Mouse (Mus musculus): ENCODE measurements around the gene Grip1. TPM values are rescaled to one million over a fixed set of nuclear protein-coding genes. Genes with fewer than 3 reads are reported as not detected.

Grip1 gene
- polyA plus RNA-seq, 1 experiment from 2014 or later = 0.86 TPM

GRCm38 (mm10) chr10:120061238-120062130 lies 607.9 kb downstream of the Grip1 start:
- H3K36me3 ChIP-seq = no peaks in the 10 kb centered on the region
- no peak overlapping the region for H3K4me3 ChIP-seq
- ATAC-seq = no peak
- peak overlapping the region; percentile 11; the same call in 1 of the 2 replicates for H3K4me2 ChIP-seq
- H3K27ac ChIP-seq = no peak overlapping the region
- no peaks in the 10 kb centered on the region for H3K9me3 ChIP-seq (replicated peaks)
- no peak overlapping the region for H3K9ac ChIP-seq
- no peaks in the 10 kb centered on the region for H3K4me1 ChIP-seq
- 59% methylated on average over 24 of the region's 24 CpGs for WGBS (ENCODE audit: insufficient replicate concordance)
- H3K27me3 ChIP-seq (replicated peaks) = no peaks in the 10 kb centered on the region

- Histone ChIP-seq H3K4me2 (no peak overlapping the region), H3K27me3 (replicated peaks) (no peaks in the 10 kb centered on the region), H3K27ac (no peak overlapping the region), H3K4me1 (no peaks in the 10 kb centered on the region), H3K36me3 (no peaks in the 10 kb centered on the region), H3K4me3 (no peak overlapping the region), H3K9ac (no peak overlapping the region), H3K9me3 (replicated peaks) (no peaks in the 10 kb centered on the region)
- no peak for ATAC-seq
- 10% methylated on average over 5 of the region's 5 CpGs for WGBS (ENCODE audit: insufficient replicate concordance)
These were observed 610.8 kb downstream of the Grip1 start for GRCm38 (mm10) chr10:120064424-120064823.

DNA sequence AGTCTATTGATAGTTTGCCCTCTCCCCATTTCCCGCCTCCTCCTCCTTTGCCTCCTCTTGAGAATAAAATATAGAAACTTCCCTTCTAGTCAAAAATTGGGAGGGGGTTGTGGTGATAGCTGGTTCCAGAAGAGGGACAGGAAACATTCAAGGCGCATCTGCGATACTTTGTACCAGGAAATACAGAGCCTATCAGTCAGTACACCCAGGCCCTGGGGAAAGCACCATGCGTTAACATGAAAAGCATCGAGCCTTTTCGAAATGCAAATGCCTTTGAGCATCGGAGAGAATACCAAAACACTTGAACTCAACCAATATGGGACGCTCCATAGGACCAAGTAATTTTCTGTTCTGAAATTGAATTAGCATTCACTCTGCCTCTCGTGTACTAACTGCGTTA lies 612.7 kb downstream of the Grip1 start:
- Histone ChIP-seq H3K4me3 (no peak overlapping the region), H3K4me1 (no peaks in the 10 kb centered on the region), H3K9ac (no peak overlapping the region), H3K27ac (no peak overlapping the region), H3K27me3 (replicated peaks) (no peaks in the 10 kb centered on the region), H3K9me3 (replicated peaks) (no peaks in the 10 kb centered on the region), H3K4me2 (no peak overlapping the region), H3K36me3 (no peaks in the 10 kb centered on the region)
- no peak for ATAC-seq
- WGBS (ENCODE audit: insufficient replicate concordance) = 84% methylated on average over 10 of the region's 10 CpGs

- 70% methylated on average over 3 of the region's 3 CpGs for WGBS (ENCODE audit: insufficient replicate concordance)
- no peak for ATAC-seq
- no peak overlapping the region for H3K27ac ChIP-seq
- no peak overlapping the region for H3K4me3 ChIP-seq
- peaks cover 3% of the 10 kb centered on the region; the same call in 1 of the 2 replicates for H3K36me3 ChIP-seq
- H3K4me2 ChIP-seq = no peak overlapping the region
- H3K27me3 ChIP-seq (replicated peaks) = no peaks in the 10 kb centered on the region
- no peaks in the 10 kb centered on the region for H3K9me3 ChIP-seq (replicated peaks)
- H3K9ac ChIP-seq = no peak overlapping the region
- no peaks in the 10 kb centered on the region for H3K4me1 ChIP-seq
These were observed 624.2 kb downstream of the Grip1 start for GRCm38 (mm10) chr10:120077850-120078249.

DNA sequence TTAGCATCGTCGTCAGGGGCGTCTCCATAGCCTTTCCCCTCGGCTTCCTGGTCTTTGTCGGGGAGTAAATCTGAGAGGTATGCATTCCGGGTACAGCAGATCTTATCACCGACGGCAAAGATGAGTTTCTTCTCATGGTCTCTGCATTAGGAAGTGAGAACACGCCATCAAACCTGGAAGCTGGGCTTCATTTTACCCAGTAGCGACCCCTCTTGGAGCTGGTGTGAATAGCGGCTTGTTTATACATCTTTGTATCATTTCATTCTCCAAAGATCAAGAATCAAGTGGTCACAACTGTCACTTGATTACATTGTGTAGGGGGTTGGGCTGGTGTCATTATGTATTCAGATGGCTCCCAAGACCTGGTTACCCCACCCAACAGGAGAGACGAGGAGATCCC lies 638.9 kb downstream of the Grip1 start:
- ATAC-seq = no peak
- Histone ChIP-seq H3K36me3 (peaks cover 90% of the 10 kb centered on the region), H3K9ac (no peak overlapping the region), H3K4me3 (no peak overlapping the region), H3K27ac (no peak overlapping the region), H3K9me3 (replicated peaks) (no peaks in the 10 kb centered on the region), H3K4me2 (no peak overlapping the region), H3K4me1 (no peaks in the 10 kb centered on the region), H3K27me3 (replicated peaks) (no peaks in the 10 kb centered on the region)
- WGBS (ENCODE audit: insufficient replicate concordance) = 86% methylated on average over 12 of the region's 12 CpGs

DNA sequence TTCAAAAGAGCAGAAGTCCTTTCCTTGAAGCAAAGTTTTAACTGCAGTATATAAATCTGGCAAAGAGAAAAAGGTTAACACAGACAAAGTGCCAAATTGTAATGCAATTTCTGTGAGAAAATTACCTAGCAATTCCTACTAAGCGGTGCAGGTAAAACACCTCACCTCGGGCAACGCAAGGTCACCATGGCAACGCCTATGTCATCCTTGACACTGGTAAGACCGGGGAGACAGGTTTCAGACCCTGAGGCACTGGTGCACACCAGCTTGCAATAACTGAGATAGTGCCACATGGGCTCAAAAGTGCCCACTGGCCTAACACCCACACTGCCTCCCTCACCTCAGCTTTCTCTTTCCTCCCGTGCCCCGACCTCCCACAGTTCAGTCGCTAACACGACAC lies 641.5 kb downstream of the Grip1 start:
- Histone ChIP-seq H3K4me2 (no peak overlapping the region), H3K4me3 (no peak overlapping the region), H3K27ac (no peak overlapping the region), H3K4me1 (no peaks in the 10 kb centered on the region), H3K9ac (no peak overlapping the region), H3K9me3 (replicated peaks) (no peaks in the 10 kb centered on the region), H3K27me3 (replicated peaks) (no peaks in the 10 kb centered on the region), H3K36me3 (peaks cover 86% of the 10 kb centered on the region)
- WGBS (ENCODE audit: insufficient replicate concordance) = 90% methylated on average over 9 of the region's 9 CpGs
- no peak for ATAC-seq

DNA sequence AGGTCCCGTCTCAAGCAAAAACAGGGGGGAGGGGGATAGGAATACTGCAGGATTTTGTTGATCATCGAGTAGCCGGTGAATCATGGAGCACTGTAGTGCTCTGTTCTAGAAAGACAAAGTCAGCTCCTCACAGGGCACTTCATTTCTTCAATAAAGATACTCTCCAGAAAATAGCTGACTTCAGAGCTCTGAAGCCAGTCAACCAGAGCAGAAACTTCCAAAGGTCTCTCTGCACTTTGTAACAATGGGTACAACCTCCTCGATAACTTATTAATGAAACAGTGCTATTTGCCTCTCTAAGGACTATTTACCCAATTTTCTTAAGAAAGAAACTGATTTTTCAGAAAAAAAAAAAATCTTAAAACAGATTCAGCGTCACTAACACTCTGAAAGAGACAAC lies 642.1 kb downstream of the Grip1 start:
- WGBS (ENCODE audit: insufficient replicate concordance) = 84% methylated on average over 5 of the region's 5 CpGs
- H3K27ac ChIP-seq = no peak overlapping the region
- no peaks in the 10 kb centered on the region for H3K27me3 ChIP-seq (replicated peaks)
- H3K4me1 ChIP-seq = no peaks in the 10 kb centered on the region
- H3K36me3 ChIP-seq = peaks cover 91% of the 10 kb centered on the region
- H3K9me3 ChIP-seq (replicated peaks) = no peaks in the 10 kb centered on the region
- H3K4me2 ChIP-seq = no peak overlapping the region
- ATAC-seq = no peak
- no peak overlapping the region for H3K4me3 ChIP-seq
- no peak overlapping the region for H3K9ac ChIP-seq

DNA sequence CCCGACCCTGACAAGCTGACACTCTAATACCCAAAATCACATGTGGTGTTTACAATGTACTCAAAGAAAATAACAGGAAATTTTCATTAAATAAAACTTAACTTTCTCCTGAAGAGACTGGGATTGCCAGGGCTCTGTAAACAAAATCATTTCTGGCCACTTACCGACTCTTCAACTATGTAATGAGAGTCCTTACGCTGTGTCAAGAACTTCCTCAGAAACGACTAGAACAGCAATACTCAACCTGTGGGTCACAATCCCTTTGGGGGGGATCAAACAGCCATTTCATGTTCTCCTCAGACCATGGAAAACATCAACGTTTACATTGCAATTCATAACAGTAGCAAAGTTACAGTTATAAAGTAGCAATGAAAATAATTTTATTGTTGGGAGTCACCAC lies 643.9 kb downstream of the Grip1 start:
- peaks cover 88% of the 10 kb centered on the region for H3K36me3 ChIP-seq

GRCm38 (mm10) chr10:120100806-120101205 lies 647.2 kb downstream of the Grip1 start:
- peaks cover 88% of the 10 kb centered on the region for H3K36me3 ChIP-seq
- no peak overlapping the region for H3K9ac ChIP-seq
- no peaks in the 10 kb centered on the region for H3K27me3 ChIP-seq (replicated peaks)
- no peak overlapping the region for H3K4me3 ChIP-seq
- 89% methylated on average over 1 of the region's 1 CpGs for WGBS (ENCODE audit: insufficient replicate concordance)
- ATAC-seq = no peak
- no peak overlapping the region for H3K4me2 ChIP-seq
- H3K9me3 ChIP-seq (replicated peaks) = no peaks in the 10 kb centered on the region
- no peak overlapping the region for H3K27ac ChIP-seq
- H3K4me1 ChIP-seq = no peaks in the 10 kb centered on the region

More for the DNA sequence above, 643.9 kb downstream of the Grip1 start:
- no peak for ATAC-seq
- Histone ChIP-seq H3K27ac (no peak overlapping the region), H3K4me3 (no peak overlapping the region), H3K4me2 (no peak overlapping the region), H3K4me1 (no peaks in the 10 kb centered on the region), H3K9ac (no peak overlapping the region), H3K9me3 (replicated peaks) (no peaks in the 10 kb centered on the region), H3K27me3 (replicated peaks) (no peaks in the 10 kb centered on the region)
- WGBS (ENCODE audit: insufficient replicate concordance) = 82% methylated on average over 5 of the region's 5 CpGs

DNA sequence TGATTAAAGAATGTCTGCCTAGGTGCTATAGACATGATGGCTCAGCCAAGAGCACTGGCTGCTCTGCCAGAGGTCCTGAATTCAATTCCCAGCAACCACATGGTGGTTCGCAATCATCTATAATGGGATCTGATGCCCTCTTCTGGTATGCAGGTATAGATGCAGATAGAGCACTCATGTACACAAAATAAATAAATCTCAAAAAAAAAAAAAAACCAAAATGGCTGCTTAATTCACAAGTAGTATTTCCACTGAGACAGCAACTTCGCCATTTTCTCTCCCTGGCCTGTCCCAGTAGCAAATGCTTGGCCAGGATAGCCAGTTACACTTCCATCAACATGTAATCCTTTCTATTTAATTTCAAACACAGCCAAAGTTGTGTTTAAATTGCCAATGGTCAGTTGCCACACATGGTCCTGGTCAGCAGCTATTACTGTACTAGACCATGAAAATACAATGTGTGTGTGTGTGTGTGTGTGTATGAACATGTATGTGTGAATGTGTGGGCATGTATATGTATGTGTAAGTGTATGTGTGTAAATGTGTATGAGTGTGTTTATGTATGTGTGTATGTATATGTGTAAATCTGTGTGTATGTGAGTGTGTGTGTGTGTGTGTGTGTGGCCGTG lies 658.2 kb downstream of the Grip1 start:
- no peak for ATAC-seq
- H3K36me3 ChIP-seq = peaks cover 40% of the 10 kb centered on the region
- H3K4me3 ChIP-seq = peak overlapping the region; percentile 79
- peak overlapping the region; percentile 85 for H3K9ac ChIP-seq
- H3K27ac ChIP-seq = peak overlapping the region; percentile 98
- no peaks in the 10 kb centered on the region for H3K9me3 ChIP-seq (replicated peaks)
- H3K4me2 ChIP-seq = peak overlapping the region; percentile 78
- 71% methylated on average over 3 of the region's 3 CpGs for WGBS (ENCODE audit: insufficient replicate concordance)
- no peaks in the 10 kb centered on the region for H3K27me3 ChIP-seq (replicated peaks)
- H3K4me1 ChIP-seq = peaks cover 18% of the 10 kb centered on the region

DNA sequence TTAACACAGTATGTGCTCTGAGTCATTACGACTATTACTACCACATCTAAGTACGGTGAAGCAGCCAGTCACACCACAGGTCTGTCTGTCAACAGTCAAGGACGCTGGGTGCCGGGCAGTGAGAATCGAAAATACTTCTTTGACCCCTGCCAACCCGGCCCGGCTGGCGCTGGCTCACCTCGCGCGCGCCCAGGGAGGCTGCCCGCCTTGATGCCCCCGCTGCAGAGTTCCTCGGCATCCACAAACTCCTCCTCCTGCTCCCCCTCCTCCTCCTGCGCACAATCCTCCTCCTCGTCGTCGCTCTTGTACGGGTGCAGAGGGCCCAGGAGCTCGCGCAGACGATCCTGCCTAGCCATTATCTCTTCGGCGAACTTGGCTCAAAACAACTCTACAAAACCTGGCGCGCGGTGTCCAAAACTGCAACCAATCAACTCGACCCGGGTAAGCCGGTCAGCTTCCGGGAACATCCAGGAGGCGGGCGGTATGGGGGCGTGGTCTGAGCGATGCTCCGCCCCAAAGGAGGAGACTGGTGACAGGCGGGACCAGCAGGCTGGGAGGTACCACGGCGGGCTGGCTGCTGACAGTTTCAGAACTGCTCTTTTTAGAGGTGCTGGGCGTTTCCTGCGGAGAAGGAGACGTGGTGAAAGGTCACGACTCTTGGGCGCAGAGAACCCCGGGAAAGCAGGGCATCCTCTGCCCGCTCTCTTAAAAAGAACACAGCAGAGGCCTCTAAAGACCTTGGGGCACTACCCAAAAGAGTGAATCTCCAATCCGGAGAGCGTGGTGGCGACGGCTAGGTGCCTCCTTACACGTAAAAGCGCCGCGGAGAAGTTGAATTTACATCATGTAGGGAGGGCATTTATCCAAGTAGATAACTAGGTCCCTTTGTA lies 659.1 kb downstream of the Grip1 start, which contains the start of gene Helb:
Gene Helb, minus strand, starts transcription at position 481 of the 890 bp plus-strand sequence.
- WGBS (ENCODE audit: insufficient replicate concordance) = under 1% methylated on average over 55 of the region's 55 CpGs
- peak; percentile 99 for ATAC-seq
- H3K36me3 ChIP-seq = peaks cover 31% of the 10 kb centered on the region

More for the DNA sequence above, 659.1 kb downstream of the Grip1 start, which contains the start of gene Helb:
- peaks cover 18% of the 10 kb centered on the region for H3K4me1 ChIP-seq
- H3K27ac ChIP-seq = peak within 1 kb of the TSS; percentile 98
- H3K4me2 ChIP-seq = peak within 1 kb of the TSS; percentile 78
- H3K27me3 ChIP-seq (replicated peaks) = no peaks in the 10 kb centered on the region
- H3K9me3 ChIP-seq (replicated peaks) = no peaks in the 10 kb centered on the region
- peak within 1 kb of the TSS; percentile 79 for H3K4me3 ChIP-seq
- peak within 1 kb of the TSS; percentile 85 for H3K9ac ChIP-seq

All from liver, embryonic 12.5 days (tissue).